Mouse (Mus musculus) forebrain, embryonic 12.5 days (tissue): ENCODE results near the gene Csnk2b. TPM values are rescaled to one million over a fixed set of nuclear protein-coding genes. Genes with fewer than 3 reads are reported as not detected.

Experiments
- ATAC-seq: fragments of 200-750 bp; cut with Nextera tagmentation; 2 replicates; pipeline ENCODE4 v1.8.0; 2017; ENCODE audit warnings: moderate TSS enrichment; ENCODE audit not compliant: low FRiP score
- H3K27ac ChIP-seq: fragments of 300-500 bp; sonication (generic); 2 replicates; pipeline ENCODE4 v1.5.1; 2016; ENCODE audit warnings: mild to moderate bottlenecking
- H3K27me3 ChIP-seq: fragments of 300-500 bp; sonication (generic); 2 replicates; pipeline ENCODE4 v1.6.1; 2016; ENCODE audit warnings: mild to moderate bottlenecking
- H3K36me3 ChIP-seq: fragments of 300-500 bp; sonication (generic); replicated peaks from 2 replicates; pipeline ENCODE4 v1.6.1; 2016; ENCODE audit warnings: mild to moderate bottlenecking
- H3K4me1 ChIP-seq: fragments of 300-500 bp; sonication (generic); 2 replicates; pipeline ENCODE4 v1.6.1; 2016
- H3K4me2 ChIP-seq: fragments of 300-500 bp; sonication (generic); 2 replicates; pipeline ENCODE4 v1.6.1; 2016; ENCODE audit warnings: mild to moderate bottlenecking, moderate library complexity
- H3K4me3 ChIP-seq: fragments of 300-500 bp; sonication (generic); replicated peaks from 2 replicates; pipeline ENCODE4 v1.5.1; 2016; ENCODE audit warnings: mild to moderate bottlenecking
- H3K9ac ChIP-seq: fragments of 300-500 bp; sonication (generic); 2 replicates; pipeline ENCODE4 v1.6.1; 2016; ENCODE audit warnings: mild to moderate bottlenecking
- H3K9me3 ChIP-seq: fragments of 300-500 bp; sonication (generic); 2 replicates; pipeline ENCODE4 v1.6.1; 2016
- WGBS: fragments of 180-500 bp; shearing (Covaris S2); methylation state at CpG from one replicate; pipeline ENCODE4 v1.1.7; 2016; 5-methylcytosine and 5-hydroxymethylcytosine counted together
- polyA plus RNA-seq: library from polyadenylated mRNA; unstranded; fragments of >200 nt; fragmentation: Nextera tagmentation; extraction: Ambion mirVana; gene quantifications from 2 replicates; pipeline ENCODE4 v1.2.1, GENCODE M21; 2016

The Csnk2b gene
- polyA plus RNA-seq, 1 experiment from 2014 or later = 284 TPM

DNA sequence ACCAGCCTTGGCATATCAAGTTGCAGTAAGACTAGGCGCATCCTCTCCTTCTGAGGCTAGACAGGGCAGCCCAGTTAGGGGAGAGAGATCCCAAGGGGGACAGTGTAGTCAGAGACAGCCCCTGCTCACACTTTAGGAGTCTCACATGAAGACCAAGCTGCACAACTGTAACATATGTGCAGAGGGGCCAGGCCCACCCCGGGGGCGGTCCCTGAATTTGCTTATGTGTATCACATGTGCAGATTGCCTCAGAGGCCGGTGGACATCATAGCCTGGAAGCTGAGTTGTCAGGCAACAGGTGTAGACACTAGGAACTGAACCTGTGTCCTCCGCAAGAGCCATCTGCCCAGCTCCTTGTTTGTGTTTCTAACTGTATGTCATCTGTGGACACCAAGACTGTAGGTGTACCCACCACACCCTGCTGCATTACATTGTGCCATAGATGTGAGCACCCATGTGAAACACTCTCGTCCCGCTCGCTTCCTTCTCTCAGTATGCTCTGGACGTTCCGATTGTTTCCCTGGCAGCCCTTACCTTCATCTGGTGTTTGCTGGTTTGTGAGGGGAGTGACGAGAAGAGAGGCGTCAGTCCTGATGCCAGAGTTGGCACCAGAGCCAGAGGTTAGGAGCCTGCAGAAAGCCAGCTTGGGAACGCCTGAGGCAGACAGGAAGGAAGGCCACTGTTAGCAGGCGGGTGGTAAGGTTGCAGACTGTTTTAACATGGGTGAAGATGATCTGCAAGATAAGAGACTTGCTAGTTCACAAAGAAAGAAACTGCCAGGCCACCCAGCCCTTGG lies 29.3 kb downstream of the Csnk2b start:
- 93% methylated on average over 14 of the region's 14 CpGs for WGBS
- peaks cover 56% of the 10 kb centered on the region for H3K36me3 ChIP-seq

DNA sequence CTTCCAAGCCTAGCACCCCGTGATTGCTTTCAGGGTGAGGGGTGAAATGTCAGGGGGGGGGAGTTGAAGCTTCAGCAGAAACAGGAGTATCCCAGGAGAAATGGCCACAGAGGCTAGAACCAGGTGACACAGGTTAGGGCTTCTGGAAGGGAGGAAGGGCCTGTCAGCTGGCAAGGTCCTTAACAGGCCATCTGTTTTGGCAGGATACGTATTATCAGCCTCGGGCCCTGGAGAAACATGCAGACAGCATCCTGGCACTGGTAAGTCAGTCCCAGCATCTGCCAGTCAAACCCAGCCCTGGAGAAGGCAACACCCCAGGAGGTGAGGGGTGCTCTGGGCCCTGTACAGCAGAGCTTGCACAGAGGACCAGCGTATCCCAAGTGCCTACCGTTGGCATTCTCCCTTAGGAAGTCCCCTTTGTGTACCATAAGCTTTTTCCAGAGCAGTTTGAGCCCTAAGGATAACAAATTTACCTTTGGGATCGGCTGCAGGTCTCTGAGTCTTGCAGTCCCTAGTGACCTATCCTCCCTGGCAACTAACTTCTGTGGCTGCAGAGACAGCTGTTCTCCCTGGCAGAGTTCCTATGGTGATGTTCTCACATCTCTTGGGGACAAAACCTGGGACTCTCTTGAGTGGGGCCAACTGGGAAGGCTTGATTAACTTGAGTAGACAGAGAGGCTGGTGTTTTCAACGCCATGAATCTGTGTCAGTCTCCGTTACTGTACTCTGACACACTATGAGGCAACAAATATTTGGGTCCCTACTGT lies 31.5 kb downstream of the Csnk2b start:
- Histone ChIP-seq H3K36me3 (peaks cover 35% of the 10 kb centered on the region), H3K27me3 (peaks cover under 1% of the 10 kb centered on the region; the same call in 1 of the 2 replicates), H3K27ac (no peak overlapping the region), H3K9me3 (no peaks in the 10 kb centered on the region), H3K4me3 (peak overlapping the region; percentile 55), H3K9ac (peak overlapping the region; percentile 68), H3K4me2 (peak overlapping the region; percentile 62), H3K4me1 (peaks cover 13% of the 10 kb centered on the region)
- ATAC-seq = no peak
- WGBS = 78% methylated on average over 8 of the region's 8 CpGs

More for the DNA sequence above, 29.3 kb downstream of the Csnk2b start:
- Histone ChIP-seq H3K27ac (no peak overlapping the region), H3K27me3 (no peaks in the 10 kb centered on the region), H3K9me3 (no peaks in the 10 kb centered on the region), H3K4me3 (no peak overlapping the region), H3K4me2 (no peak overlapping the region), H3K9ac (no peak overlapping the region), H3K4me1 (peaks cover 13% of the 10 kb centered on the region)
- no peak for ATAC-seq

DNA sequence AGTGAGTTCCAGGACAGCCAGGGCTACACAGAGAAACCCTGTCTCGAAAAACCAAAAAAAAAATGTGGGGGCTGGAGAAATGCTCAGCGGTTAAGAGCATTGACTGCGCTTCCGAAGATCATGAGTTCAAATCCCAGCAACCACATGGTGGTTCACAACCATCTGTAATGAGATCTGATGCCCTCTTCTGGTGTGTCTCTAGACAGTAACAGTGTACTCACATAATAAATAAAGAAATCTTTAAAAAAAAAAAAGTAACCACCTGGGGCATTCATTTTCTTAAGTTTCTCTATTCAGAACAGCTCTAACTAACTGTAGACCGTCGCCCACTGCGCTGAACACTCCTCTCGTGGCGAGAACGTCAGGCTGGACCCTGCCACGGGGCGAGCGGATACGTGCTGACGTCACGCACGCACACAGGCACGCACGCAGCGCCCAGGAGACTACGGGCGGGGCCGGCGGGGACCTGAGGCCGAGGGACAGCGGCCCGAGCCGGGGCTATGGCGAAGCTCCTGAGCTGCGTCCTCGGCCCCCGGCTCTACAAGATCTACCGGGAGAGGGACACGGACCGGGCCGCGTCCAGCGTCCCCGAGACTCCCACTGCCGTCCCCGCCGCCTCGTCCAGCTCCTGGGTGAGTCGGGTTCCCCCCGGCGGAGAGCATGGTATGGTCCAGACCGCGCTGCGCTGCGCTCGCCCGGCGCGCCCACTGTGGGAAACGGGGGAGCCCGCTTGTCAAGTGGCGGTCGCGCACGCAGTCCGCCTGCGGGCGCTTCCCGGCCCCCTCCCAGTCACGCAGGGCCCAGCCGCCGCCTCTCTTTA lies 32.8 kb downstream of the Csnk2b start, which contains the start of gene Abhd16a:
Abhd16a (plus strand) TSS at position 439 of the 820 bp plus-strand sequence.
- Histone ChIP-seq H3K9me3 (no peaks in the 10 kb centered on the region), H3K27me3 (peaks cover 3% of the 10 kb centered on the region; the same call in 1 of the 2 replicates), H3K9ac (peak within 1 kb of the TSS; percentile 68), H3K27ac (peak within 1 kb of the TSS; percentile 91), H3K4me3 (peak within 1 kb of the TSS; percentile 55), H3K4me1 (peaks cover 13% of the 10 kb centered on the region), H3K4me2 (peak within 1 kb of the TSS; percentile 62), H3K36me3 (peaks cover 22% of the 10 kb centered on the region)
- WGBS = 3% methylated on average over 65 of the region's 67 CpGs
- peak; percentile 99 for ATAC-seq

DNA sequence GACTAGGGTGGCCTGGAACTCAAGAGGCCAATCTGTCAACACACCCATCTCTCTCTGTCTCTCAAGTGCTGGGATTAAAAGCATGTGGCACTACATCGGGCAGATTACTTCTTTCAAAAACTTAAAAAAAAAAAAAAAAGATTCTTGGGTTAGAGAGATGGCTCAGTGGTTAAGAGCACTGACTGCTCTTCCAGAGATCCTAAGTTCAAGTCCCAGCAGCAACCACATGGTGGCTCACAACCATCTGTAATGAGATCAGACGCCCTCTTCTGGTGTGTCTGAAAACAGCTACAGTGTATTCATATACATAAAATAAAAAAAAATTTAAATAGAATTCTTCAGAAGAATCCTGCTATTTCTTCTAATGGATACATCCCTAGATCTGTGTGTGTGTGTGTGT lies 33.7 kb downstream of the Csnk2b start:
- Histone ChIP-seq H3K4me3 (no peak overlapping the region), H3K36me3 (peaks cover 17% of the 10 kb centered on the region), H3K27me3 (peaks cover 4% of the 10 kb centered on the region; the same call in 1 of the 2 replicates), H3K27ac (no peak overlapping the region), H3K9ac (no peak overlapping the region), H3K4me2 (no peak overlapping the region), H3K9me3 (no peaks in the 10 kb centered on the region), H3K4me1 (peaks cover 13% of the 10 kb centered on the region)
- 50% methylated on average over 2 of the region's 2 CpGs for WGBS
- no peak for ATAC-seq

DNA sequence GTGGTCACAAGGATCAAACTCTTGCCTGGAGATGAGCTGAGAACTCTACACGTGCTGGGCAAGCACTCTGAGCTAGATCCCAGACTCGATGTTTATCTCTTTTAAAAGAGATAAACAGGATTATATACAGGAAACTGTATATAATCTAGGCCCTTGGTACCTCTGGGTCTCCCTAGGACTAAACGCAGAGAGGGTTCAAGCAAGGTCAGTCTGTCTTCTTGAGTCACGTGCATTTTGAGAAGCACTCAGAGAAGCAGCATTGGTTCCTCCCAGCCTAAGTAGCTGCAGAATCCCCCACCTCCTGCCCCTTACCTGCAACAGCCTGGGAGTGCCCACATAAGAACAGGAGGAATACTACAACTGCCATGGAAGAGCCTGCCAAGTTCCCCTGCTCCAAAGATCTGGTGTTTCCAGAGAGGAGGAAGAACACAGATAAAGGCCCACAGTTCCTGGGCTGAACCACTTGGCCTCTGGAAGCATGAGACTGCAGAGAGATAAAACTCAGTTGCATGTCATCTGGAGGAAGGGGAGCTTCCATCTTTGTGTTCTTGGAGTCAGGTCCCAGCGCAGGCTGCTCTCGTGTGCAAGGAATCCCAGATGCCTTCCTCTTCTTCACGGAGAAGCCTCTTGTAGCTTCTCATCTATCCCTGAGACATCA lies 36.5 kb downstream of the Csnk2b start, which contains the start of gene Ly6g6f:
Ly6g6f (minus strand) TSS at position 403 of the 658 bp plus-strand sequence.
- Histone ChIP-seq H3K4me1 (peaks cover 7% of the 10 kb centered on the region), H3K27ac (no peak within 1 kb of the TSS), H3K36me3 (no peaks in the 10 kb centered on the region), H3K4me3 (no peak within 1 kb of the TSS), H3K9ac (no peak within 1 kb of the TSS), H3K27me3 (peaks cover 9% of the 10 kb centered on the region; the same call in 1 of the 2 replicates), H3K9me3 (no peaks in the 10 kb centered on the region), H3K4me2 (no peak within 1 kb of the TSS)
- no peak for ATAC-seq
- 87% methylated on average over 7 of the region's 7 CpGs for WGBS

DNA sequence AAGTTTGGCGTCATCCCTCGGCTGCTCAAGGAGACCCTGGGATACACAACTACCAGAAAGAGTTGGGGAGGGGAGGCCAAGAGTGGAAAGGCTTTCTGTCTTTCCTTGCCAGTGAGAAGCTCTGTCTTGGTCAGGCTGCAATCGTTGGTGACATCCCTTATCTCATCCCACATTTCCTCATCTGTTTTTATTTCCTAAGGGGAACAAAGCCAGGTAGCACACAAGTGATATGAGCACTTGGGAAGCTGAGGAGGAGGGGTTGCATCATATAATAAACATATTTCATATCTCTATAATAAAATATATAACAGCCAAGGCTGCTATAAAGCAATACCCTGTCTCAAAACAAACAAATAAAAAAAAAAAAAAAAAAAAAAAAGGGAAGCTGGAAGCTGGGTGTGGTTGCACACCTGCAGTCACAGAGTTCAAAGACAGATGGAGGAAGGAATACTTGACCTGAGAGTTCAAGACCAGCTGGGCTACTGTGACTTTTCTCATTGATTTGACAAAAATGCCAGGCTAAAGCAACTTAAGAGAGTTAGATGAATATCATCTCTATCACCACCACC lies 37.8 kb downstream of the Csnk2b start:
- Histone ChIP-seq H3K4me1 (no peaks in the 10 kb centered on the region), H3K27me3 (peaks cover 13% of the 10 kb centered on the region; the same call in 1 of the 2 replicates), H3K27ac (no peak overlapping the region), H3K36me3 (no peaks in the 10 kb centered on the region), H3K9me3 (no peaks in the 10 kb centered on the region), H3K4me2 (no peak overlapping the region), H3K4me3 (no peak overlapping the region), H3K9ac (no peak overlapping the region)
- WGBS = 90% methylated on average over 3 of the region's 3 CpGs
- no peak for ATAC-seq

DNA sequence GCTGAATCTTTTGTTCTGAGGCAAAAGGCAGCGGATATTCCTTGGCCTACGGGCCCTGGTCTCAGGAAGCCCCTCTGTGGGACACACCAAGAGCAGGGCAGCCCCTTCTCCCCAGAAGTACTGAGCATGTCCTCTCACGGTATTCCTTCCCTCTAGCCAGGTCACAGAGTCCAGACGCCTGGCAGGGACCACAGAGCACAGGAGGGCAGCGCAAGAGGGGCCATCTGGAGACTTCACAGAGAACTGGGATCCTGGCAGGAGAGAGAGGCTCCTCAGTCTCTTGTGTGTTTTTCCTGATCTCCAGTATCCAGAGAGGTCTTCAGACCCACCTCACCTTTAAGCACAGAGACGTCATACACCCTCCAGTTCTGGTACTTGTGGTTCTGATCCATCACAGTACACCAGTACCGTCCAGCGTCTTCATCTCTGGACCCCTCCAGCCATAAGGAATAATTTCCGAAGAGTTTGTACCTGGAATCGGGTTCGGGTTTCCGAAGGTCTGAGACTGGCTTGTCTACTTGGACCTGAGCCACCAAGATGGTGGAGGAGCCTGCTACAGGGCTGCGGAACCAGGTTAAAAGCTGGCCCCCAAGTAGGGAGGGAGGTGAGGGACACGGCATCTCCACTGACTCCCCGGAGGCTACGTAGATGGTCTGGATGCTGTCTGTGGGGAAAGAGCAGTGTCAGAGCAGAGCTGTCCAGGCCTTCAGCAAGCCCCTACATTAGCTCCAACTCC lies 38.8 kb downstream of the Csnk2b start:
- H3K27ac ChIP-seq = no peak overlapping the region
- H3K4me3 ChIP-seq = no peak overlapping the region
- H3K4me2 ChIP-seq = no peak overlapping the region
- H3K27me3 ChIP-seq = peaks cover 20% of the 10 kb centered on the region; the same call in 1 of the 2 replicates
- H3K9me3 ChIP-seq = no peaks in the 10 kb centered on the region
- H3K4me1 ChIP-seq = peaks cover 2% of the 10 kb centered on the region; the same call in 1 of the 2 replicates
- H3K36me3 ChIP-seq = no peaks in the 10 kb centered on the region
- WGBS = 85% methylated on average over 16 of the region's 16 CpGs
- ATAC-seq = no peak
- H3K9ac ChIP-seq = no peak overlapping the region

DNA sequence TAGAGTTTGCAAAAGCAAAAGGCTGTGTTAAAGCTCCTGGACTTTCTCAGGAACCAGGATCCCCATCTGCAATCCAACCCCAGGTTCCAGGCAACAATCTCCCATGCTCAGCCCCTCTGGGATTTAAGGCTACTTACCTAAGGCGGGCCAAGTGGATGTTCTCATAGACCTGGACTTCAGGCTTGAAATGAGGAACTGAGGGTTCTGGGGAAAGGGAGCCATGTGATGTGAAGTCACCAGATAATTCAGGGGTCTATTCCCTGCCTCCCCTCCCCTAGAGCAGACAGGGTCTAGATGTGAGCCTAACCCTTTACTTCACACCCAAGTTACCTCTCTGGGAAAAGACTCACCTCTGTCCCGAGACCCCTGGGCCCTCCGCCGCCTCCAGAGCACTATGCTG lies 41.1 kb downstream of the Csnk2b start:
- Histone ChIP-seq H3K4me3 (no peak overlapping the region), H3K27me3 (peaks cover 35% of the 10 kb centered on the region; the same call in 1 of the 2 replicates), H3K27ac (no peak overlapping the region), H3K9ac (no peak overlapping the region), H3K36me3 (no peaks in the 10 kb centered on the region), H3K4me1 (peaks cover 21% of the 10 kb centered on the region), H3K4me2 (no peak overlapping the region), H3K9me3 (no peaks in the 10 kb centered on the region)
- no peak for ATAC-seq
- WGBS = 75% methylated on average over 4 of the region's 4 CpGs

DNA sequence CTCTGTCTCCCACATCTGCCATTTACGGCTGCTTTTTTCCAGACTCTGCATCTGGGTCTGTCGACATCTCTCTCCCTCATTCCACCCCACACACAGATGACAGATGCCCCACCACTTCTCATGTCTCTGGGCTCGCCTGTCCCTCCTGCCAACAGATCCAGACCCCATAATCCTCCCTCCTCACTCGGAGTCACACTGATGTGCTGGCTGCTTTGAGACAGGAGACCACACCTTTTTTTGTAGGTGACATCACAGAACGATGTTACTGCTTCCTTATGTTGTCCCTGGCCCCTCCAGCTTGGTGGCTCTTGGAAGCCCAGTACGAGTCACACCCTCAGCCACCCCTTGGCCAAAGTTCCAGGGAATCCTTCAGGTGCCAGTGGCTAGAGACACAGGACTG lies 41.6 kb downstream of the Csnk2b start:
- Histone ChIP-seq H3K4me2 (no peak overlapping the region), H3K27ac (no peak overlapping the region), H3K36me3 (no peaks in the 10 kb centered on the region), H3K9me3 (no peaks in the 10 kb centered on the region), H3K4me1 (peaks cover 21% of the 10 kb centered on the region), H3K9ac (no peak overlapping the region), H3K27me3 (peaks cover 34% of the 10 kb centered on the region; the same call in 1 of the 2 replicates), H3K4me3 (no peak overlapping the region)
- WGBS = 69% methylated on average over 6 of the region's 6 CpGs
- ATAC-seq = no peak

DNA sequence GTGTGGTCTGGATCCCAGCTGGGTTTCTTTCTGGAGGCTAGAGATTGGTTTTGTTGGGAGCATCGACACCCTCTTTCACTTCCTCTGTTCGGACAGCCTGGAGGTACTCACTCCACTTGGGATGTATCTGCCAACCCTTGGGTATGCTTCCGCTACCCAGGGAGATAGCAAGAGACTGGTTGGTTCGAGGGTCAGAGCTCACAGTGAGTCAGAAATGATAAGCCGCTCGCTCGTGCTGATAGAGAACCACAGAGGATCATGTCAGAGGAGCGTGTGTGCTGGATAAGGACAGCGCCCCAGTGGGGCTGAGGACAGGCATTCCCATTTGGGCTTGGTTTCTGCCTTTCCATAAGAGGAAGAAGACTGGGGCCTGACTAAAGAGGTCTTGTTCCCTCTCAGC lies 42.1 kb downstream of the Csnk2b start:
- H3K9ac ChIP-seq = no peak overlapping the region
- H3K4me2 ChIP-seq = no peak overlapping the region
- H3K4me3 ChIP-seq = no peak overlapping the region
- peaks cover 21% of the 10 kb centered on the region for H3K4me1 ChIP-seq
- H3K9me3 ChIP-seq = no peaks in the 10 kb centered on the region
- ATAC-seq = no peak
- peaks cover 33% of the 10 kb centered on the region; the same call in 1 of the 2 replicates for H3K27me3 ChIP-seq
- WGBS = 70% methylated on average over 9 of the region's 9 CpGs
- no peaks in the 10 kb centered on the region for H3K36me3 ChIP-seq
- no peak overlapping the region for H3K27ac ChIP-seq
